Mouse (Mus musculus): ENCODE results near the gene Shisa9. TPM values are rescaled to one million over a fixed set of nuclear protein-coding genes. Genes with fewer than 3 reads are reported as not detected.

The Shisa9 gene
- polyA plus RNA-seq, 1 experiment from 2014 or later: 2.5 TPM

- Histone ChIP-seq H3K4me2 (no peak overlapping the region), H3K9ac (no peak overlapping the region), H3K27me3 (no peaks in the 10 kb centered on the region; the same call in 1 of the 2 replicates), H3K9me3 (no peaks in the 10 kb centered on the region), H3K4me3 (no peak overlapping the region), H3K36me3 (no peaks in the 10 kb centered on the region), H3K4me1 (no peaks in the 10 kb centered on the region), H3K27ac (no peak overlapping the region)
- 64% methylated on average over 2 of the region's 2 CpGs for WGBS
- ATAC-seq (ENCODE audit: borderline replicate concordance, extremely low read depth, low FRiP score, low TSS enrichment): no peak
Measured at GRCm38 (mm10) chr16:12005177-12005576, 21.3 kb downstream of the Shisa9 start.

GRCm38 (mm10) chr16:12010136-12010535 is 26.2 kb downstream of the Shisa9 start:
- WGBS: 81% methylated on average over 3 of the region's 3 CpGs

GRCm38 (mm10) chr16:12012747-12013146 is 28.8 kb downstream of the Shisa9 start:
- Histone ChIP-seq H3K9me3 (no peaks in the 10 kb centered on the region), H3K27me3 (no peaks in the 10 kb centered on the region; the same call in 1 of the 2 replicates), H3K27ac (peak overlapping the region; percentile 33; the same call in 1 of the 2 replicates), H3K4me3 (no peak overlapping the region), H3K4me2 (no peak overlapping the region), H3K4me1 (peaks cover 4% of the 10 kb centered on the region; the same call in 1 of the 2 replicates), H3K9ac (no peak overlapping the region), H3K36me3 (no peaks in the 10 kb centered on the region)
- WGBS: 36% methylated on average over 2 of the region's 2 CpGs
- peak; percentile 77; the same call in 1 of the 2 replicates for ATAC-seq (ENCODE audit: borderline replicate concordance, extremely low read depth, low FRiP score, low TSS enrichment)

More at GRCm38 (mm10) chr16:12010136-12010535, 26.2 kb downstream of the Shisa9 start:
- no peak overlapping the region for H3K4me3 ChIP-seq
- H3K27me3 ChIP-seq: no peaks in the 10 kb centered on the region; the same call in 1 of the 2 replicates
- H3K9ac ChIP-seq: no peak overlapping the region
- ATAC-seq (ENCODE audit: borderline replicate concordance, extremely low read depth, low FRiP score, low TSS enrichment): no peak
- H3K4me2 ChIP-seq: no peak overlapping the region
- no peaks in the 10 kb centered on the region for H3K36me3 ChIP-seq
- H3K4me1 ChIP-seq: peaks cover 4% of the 10 kb centered on the region; the same call in 1 of the 2 replicates
- H3K27ac ChIP-seq: no peak overlapping the region
- H3K9me3 ChIP-seq: no peaks in the 10 kb centered on the region

- Histone ChIP-seq H3K9ac (no peak overlapping the region), H3K36me3 (no peaks in the 10 kb centered on the region), H3K4me1 (peaks cover 4% of the 10 kb centered on the region; the same call in 1 of the 2 replicates), H3K9me3 (no peaks in the 10 kb centered on the region), H3K4me3 (no peak overlapping the region), H3K27me3 (no peaks in the 10 kb centered on the region), H3K4me2 (no peak overlapping the region), H3K27ac (no peak overlapping the region)
- WGBS: 44% methylated on average over 4 of the region's 4 CpGs
- ATAC-seq (ENCODE audit: borderline replicate concordance, extremely low read depth, low FRiP score, low TSS enrichment): no peak
Measured at GRCm38 (mm10) chr16:12014523-12014922, 30.6 kb downstream of the Shisa9 start.

GRCm38 (mm10) chr16:12017921-12018618 is 34.2 kb downstream of the Shisa9 start:
- no peak for ATAC-seq (ENCODE audit: borderline replicate concordance, extremely low read depth, low FRiP score, low TSS enrichment)
- Histone ChIP-seq H3K4me2 (no peak overlapping the region), H3K4me3 (no peak overlapping the region), H3K4me1 (0 out of 2 replicates have a peak, but pooled peaks cover 6% of the 10 kb centered on the region), H3K9ac (no peak overlapping the region), H3K36me3 (no peaks in the 10 kb centered on the region), H3K27me3 (no peaks in the 10 kb centered on the region), H3K27ac (no peak overlapping the region), H3K9me3 (no peaks in the 10 kb centered on the region)
- whole genome bisulfite sequencing: 60% methylated on average over 4 of the region's 4 CpGs

GRCm38 (mm10) chr16:12020103-12020755 is 36.3 kb downstream of the Shisa9 start:
- H3K27ac ChIP-seq: no peak overlapping the region
- no peaks in the 10 kb centered on the region for H3K9me3 ChIP-seq
- H3K36me3 ChIP-seq: no peaks in the 10 kb centered on the region
- no peak overlapping the region for H3K9ac ChIP-seq
- no peaks in the 10 kb centered on the region for H3K27me3 ChIP-seq
- H3K4me3 ChIP-seq: no peak overlapping the region
- 0 out of 2 replicates have a peak, but pooled peaks cover 6% of the 10 kb centered on the region for H3K4me1 ChIP-seq
- peak; percentile 74 for ATAC-seq (ENCODE audit: borderline replicate concordance, extremely low read depth, low FRiP score, low TSS enrichment)
- WGBS: 50% methylated on average over 1 of the region's 1 CpGs
- no peak overlapping the region for H3K4me2 ChIP-seq

DNA sequence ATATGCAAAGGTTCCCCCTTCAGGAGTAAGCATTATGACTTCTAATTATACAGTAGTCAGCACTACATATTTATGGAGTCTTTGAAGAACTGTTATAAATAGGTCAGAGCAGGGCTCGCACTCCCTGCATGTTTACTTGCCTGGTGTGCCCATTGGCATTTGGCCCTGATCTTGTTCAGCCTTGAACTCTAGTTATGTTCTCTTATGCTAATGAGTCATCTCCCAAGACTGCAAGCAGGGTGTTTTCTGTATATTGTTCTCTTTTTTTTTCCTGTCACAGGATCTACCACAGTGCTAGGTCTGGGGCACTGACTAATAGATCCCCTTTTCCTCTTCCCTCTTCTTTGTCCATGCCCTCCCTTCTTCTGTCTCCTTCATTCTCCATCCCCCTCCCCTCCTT is 48.5 kb downstream of the Shisa9 start:
- Histone ChIP-seq H3K27ac (no peak overlapping the region), H3K4me2 (no peak overlapping the region), H3K4me1 (no peaks in the 10 kb centered on the region), H3K9ac (no peak overlapping the region), H3K36me3 (no peaks in the 10 kb centered on the region), H3K9me3 (no peaks in the 10 kb centered on the region), H3K4me3 (no peak overlapping the region), H3K27me3 (no peaks in the 10 kb centered on the region)
- WGBS: 60% methylated on average over 1 of the region's 1 CpGs
- ATAC-seq (ENCODE audit: borderline replicate concordance, extremely low read depth, low FRiP score, low TSS enrichment): no peak

DNA sequence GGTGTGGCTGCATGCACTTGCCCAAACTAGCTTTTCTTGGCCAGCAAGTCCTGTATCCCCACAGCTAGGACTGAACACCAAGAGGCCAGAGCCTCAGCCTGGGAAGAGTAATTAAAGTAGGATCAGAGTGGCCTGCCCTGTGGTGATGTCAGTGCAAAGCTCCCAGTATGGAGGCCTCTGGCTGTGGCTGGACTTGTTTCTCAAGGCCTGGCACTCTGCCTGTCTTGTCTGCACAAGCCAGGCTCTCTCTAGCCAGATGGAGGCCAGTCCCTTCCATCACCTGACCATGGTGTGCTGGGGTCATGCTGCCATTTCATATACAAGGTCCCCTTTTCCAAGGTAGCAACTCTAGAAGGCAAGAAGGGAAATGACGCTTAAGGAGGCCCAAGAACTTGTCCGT is 51.0 kb downstream of the Shisa9 start:
- Histone ChIP-seq H3K4me1 (no peaks in the 10 kb centered on the region), H3K27me3 (no peaks in the 10 kb centered on the region), H3K4me2 (no peak overlapping the region), H3K4me3 (no peak overlapping the region), H3K9me3 (no peaks in the 10 kb centered on the region), H3K9ac (no peak overlapping the region), H3K27ac (no peak overlapping the region), H3K36me3 (no peaks in the 10 kb centered on the region)
- ATAC-seq (ENCODE audit: borderline replicate concordance, extremely low read depth, low FRiP score, low TSS enrichment): no peak
- 74% methylated on average over 2 of the region's 2 CpGs for WGBS

DNA sequence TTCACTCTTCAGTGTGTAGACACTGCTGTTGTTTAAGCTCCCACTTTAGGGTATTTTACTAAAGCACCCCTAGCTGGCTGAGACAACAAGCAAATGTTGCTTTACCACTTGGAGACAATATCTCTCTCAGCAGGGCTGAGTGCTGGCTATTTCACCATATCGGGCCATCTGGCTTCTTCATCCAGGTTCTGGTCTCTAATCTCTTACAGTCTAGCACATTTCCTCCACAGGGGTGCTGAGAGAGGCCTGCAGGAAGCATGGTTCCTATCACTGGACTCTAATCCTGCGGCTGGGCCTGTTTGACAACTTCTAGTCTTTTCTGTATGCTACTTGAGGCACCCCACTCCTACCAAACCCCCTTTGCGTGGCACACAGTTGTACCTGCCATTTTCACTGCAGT is 51.7 kb downstream of the Shisa9 start:
- no peaks in the 10 kb centered on the region for H3K9me3 ChIP-seq
- H3K4me2 ChIP-seq: no peak overlapping the region
- 60% methylated on average over 3 of the region's 3 CpGs for WGBS
- ATAC-seq (ENCODE audit: borderline replicate concordance, extremely low read depth, low FRiP score, low TSS enrichment): no peak
- no peaks in the 10 kb centered on the region for H3K27me3 ChIP-seq
- no peak overlapping the region for H3K9ac ChIP-seq
- no peak overlapping the region for H3K4me3 ChIP-seq
- H3K27ac ChIP-seq: no peak overlapping the region
- peaks cover 4% of the 10 kb centered on the region; the same call in 1 of the 2 replicates for H3K4me1 ChIP-seq
- H3K36me3 ChIP-seq: no peaks in the 10 kb centered on the region

- H3K9ac ChIP-seq: no peak overlapping the region
- no peak overlapping the region; the same call in 1 of the 2 replicates for H3K27ac ChIP-seq
- no peaks in the 10 kb centered on the region for H3K27me3 ChIP-seq
- H3K4me3 ChIP-seq: no peak overlapping the region
- no peaks in the 10 kb centered on the region for H3K36me3 ChIP-seq
- H3K4me2 ChIP-seq: no peak overlapping the region
- no peaks in the 10 kb centered on the region for H3K9me3 ChIP-seq
- WGBS: 38% methylated on average over 5 of the region's 5 CpGs
- ATAC-seq (ENCODE audit: borderline replicate concordance, extremely low read depth, low FRiP score, low TSS enrichment): peak; percentile 90; the same call in 1 of the 2 replicates
- peaks cover 9% of the 10 kb centered on the region; the same call in 1 of the 2 replicates for H3K4me1 ChIP-seq
Measured at GRCm38 (mm10) chr16:12040935-12041334, 57.0 kb downstream of the Shisa9 start.

GRCm38 (mm10) chr16:12052051-12052450 is 68.1 kb downstream of the Shisa9 start:
- H3K4me3 ChIP-seq: no peak overlapping the region
- 68% methylated on average over 1 of the region's 1 CpGs for WGBS
- no peaks in the 10 kb centered on the region for H3K27me3 ChIP-seq
- no peak overlapping the region for H3K27ac ChIP-seq
- ATAC-seq (ENCODE audit: borderline replicate concordance, extremely low read depth, low FRiP score, low TSS enrichment): no peak
- H3K9ac ChIP-seq: no peak overlapping the region
- H3K4me1 ChIP-seq: no peaks in the 10 kb centered on the region
- H3K9me3 ChIP-seq: no peaks in the 10 kb centered on the region
- no peak overlapping the region for H3K4me2 ChIP-seq
- H3K36me3 ChIP-seq: no peaks in the 10 kb centered on the region

DNA sequence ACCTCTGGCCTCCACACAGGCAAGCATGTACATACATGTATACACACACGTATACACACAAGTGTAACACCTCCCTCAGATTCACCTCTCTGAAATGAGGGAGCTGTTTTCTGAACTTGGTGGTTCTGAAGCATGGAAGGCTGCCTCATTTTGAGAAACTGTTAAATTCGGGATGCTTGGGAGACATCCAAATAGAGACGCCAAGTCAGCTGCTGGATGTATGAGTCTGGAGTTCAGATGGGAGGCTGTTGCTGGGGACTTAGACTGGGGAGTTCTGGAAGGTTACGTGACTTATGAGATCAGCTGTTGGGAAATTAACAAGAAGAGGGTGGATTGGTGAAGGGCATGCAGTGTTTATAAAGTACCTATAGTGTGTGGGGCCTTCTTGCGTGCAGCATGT is 88.7 kb downstream of the Shisa9 start:
- no peak overlapping the region for H3K4me2 ChIP-seq
- no peaks in the 10 kb centered on the region for H3K36me3 ChIP-seq
- no peak overlapping the region for H3K27ac ChIP-seq
- ATAC-seq (ENCODE audit: borderline replicate concordance, extremely low read depth, low FRiP score, low TSS enrichment): no peak
- H3K27me3 ChIP-seq: no peaks in the 10 kb centered on the region
- H3K4me3 ChIP-seq: no peak overlapping the region
- 0 out of 2 replicates have a peak, but pooled peaks cover 6% of the 10 kb centered on the region for H3K4me1 ChIP-seq
- H3K9ac ChIP-seq: no peak overlapping the region
- WGBS: 59% methylated on average over 5 of the region's 5 CpGs
- H3K9me3 ChIP-seq: no peaks in the 10 kb centered on the region
